Mouse (Mus musculus) ES-E14 (cell line): ENCODE results near the gene Grm1.

ENCODE experiments used
- CHD2 ChIP-seq: IDR thresholded peaks from 2 replicates; pipeline ENCODE4 v1.6.1; 2014; ENCODE audit warnings: mild to moderate bottlenecking, low read depth, low read length, inconsistent platforms
- ZC3H11A ChIP-seq: IDR thresholded peaks from 2 replicates; pipeline ENCODE4 v1.6.1; 2012; ENCODE audit warnings: low read depth, mild to moderate bottlenecking, inconsistent platforms, low read length, borderline replicate concordance

DNA sequence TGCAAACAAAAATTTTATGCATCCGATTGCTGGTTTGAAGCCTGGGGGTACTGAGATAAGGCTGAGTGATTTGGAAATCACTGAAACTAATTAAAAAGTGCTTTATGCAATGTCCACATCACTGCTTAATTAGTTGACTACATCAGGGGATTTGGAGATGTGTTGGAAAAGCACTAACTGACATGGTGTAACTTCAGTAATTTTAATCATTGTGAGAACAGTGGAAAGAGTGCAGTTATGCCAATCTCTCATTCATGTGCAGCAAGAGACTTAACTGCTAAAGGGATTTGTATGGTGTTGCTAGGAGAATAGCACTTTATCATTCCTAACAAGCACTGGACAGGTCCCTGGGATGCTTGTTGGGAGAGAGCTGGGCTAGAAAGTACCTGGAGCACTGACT, 307.3 kb downstream of the Grm1 start:
- TF ChIP-seq CHD2 (no peak), ZC3H11A (no peak)
